Mouse (Mus musculus): ENCODE results near the gene Kif3a.

DNA sequence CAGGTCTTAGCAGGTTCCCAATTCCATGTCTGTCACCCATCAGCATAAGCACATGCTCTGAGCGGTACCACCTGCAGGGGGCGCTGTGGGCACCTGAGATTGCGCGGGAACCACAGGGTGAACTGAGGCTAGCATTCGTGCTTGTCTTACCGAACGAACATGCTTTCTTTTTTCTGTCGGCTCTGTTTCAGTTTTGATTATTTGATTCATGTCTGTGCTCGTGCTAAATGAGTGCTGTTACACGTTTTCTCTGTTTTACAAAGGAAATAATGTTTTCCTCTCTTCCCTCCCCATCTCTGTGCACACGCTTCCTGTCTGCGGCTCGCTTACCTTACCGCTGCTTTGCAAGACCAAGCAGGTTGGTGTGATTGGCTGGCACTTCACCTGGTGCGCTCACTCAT lies 23.2 kb downstream of the Kif3a start:
- TF ChIP-seq CTCF (conservative IDR thresholded peaks at IDR 0.05; ENCODE audit: low read length) (peak; percentile 91), NANOG (IDR thresholded peaks at IDR 0.05; ENCODE audit: borderline replicate concordance, low read length) (no peak), POU5F1 (IDR thresholded peaks at IDR 0.05; ENCODE audit: borderline replicate concordance, low read length) (no peak)

Data from E14TG2a.4 (cell line).